Mouse (Mus musculus) retina, adult 2 months (tissue): ENCODE data around the gene Dusp9.

ENCODE experiments used
- DNase-seq: peaks from one replicate; pipeline ENCODE4 v3.0.0-alpha.2; 2012; ENCODE audit warnings: low read depth, low spot score

The Dusp9 gene

GRCm38 (mm10) chrX:73663143-73663542 lies 23.9 kb downstream of the Dusp9 start:
- DNase-seq: no peak

GRCm38 (mm10) chrX:73672031-73672431 lies 32.8 kb downstream of the Dusp9 start:
- peak; percentile 61 for DNase-seq

- DNase-seq: no peak
These were observed 33.8 kb downstream of the Dusp9 start, which contains the start of gene Slc6a8 for GRCm38 (mm10) chrX:73672879-73673618. TSS of gene Slc6a8 (plus strand) at chrX:73673150.

GRCm38 (mm10) chrX:73673619-73673967 lies 34.4 kb downstream of the Dusp9 start:
- no peak for DNase-seq

GRCm38 (mm10) chrX:73673968-73674661 lies 34.9 kb downstream of the Dusp9 start:
- DNase-seq: no peak

GRCm38 (mm10) chrX:73675231-73675630 lies 36.0 kb downstream of the Dusp9 start:
- DNase-seq: no peak

- no peak for DNase-seq
These were observed 37.4 kb downstream of the Dusp9 start for GRCm38 (mm10) chrX:73676668-73677067.

- DNase-seq: no peak
These were observed 44.9 kb downstream of the Dusp9 start for GRCm38 (mm10) chrX:73684156-73684555.

- DNase-seq: no peak
These were observed 45.8 kb downstream of the Dusp9 start for GRCm38 (mm10) chrX:73684978-73685377.

GRCm38 (mm10) chrX:73685629-73686028 lies 46.4 kb downstream of the Dusp9 start:
- no peak for DNase-seq

- DNase-seq: no peak
These were observed 51.9 kb downstream of the Dusp9 start for GRCm38 (mm10) chrX:73690917-73691629.
